Mouse (Mus musculus): ENCODE data around the gene Cse1l. TPM values are rescaled to one million over a fixed set of nuclear protein-coding genes. Genes with fewer than 3 reads are reported as not detected.
A peak's percentile ranks its signal among the peaks of the same experiment; 100 is the strongest.

Cse1l gene
- total RNA-seq (2015; ENCODE audit: low replicate concordance) (45.6 and 53.0 TPM in 2 replicates), total RNA-seq (2017; ENCODE audit: low replicate concordance) (34.1 and 51.6 TPM in 2 replicates)

- peak; percentile 88 for ATAC-seq (replicated peaks; ENCODE audit: low FRiP score, poor library complexity, severe bottlenecking)
Observed at GRCm38 (mm10) chr2:166905711-166906522, at the start of gene Cse1l. Cse1l (plus strand) TSS chr2:166906040.

- no peak for ATAC-seq (replicated peaks; ENCODE audit: low FRiP score, poor library complexity, severe bottlenecking)
Observed at GRCm38 (mm10) chr2:166856366-166856765, 49.5 kb upstream of the Cse1l start.

- ATAC-seq (replicated peaks; ENCODE audit: low FRiP score, poor library complexity, severe bottlenecking) = peak; percentile 69; the same call in 1 of the 2 replicates
Observed at GRCm38 (mm10) chr2:166857118-166857517, 48.7 kb upstream of the Cse1l start.

GRCm38 (mm10) chr2:166859214-166859613, 46.6 kb upstream of the Cse1l start:
- ATAC-seq (replicated peaks; ENCODE audit: low FRiP score, poor library complexity, severe bottlenecking) = no peak

GRCm38 (mm10) chr2:166862505-166862904, 43.3 kb upstream of the Cse1l start:
- ATAC-seq (replicated peaks; ENCODE audit: low FRiP score, poor library complexity, severe bottlenecking) = no peak

- ATAC-seq (replicated peaks; ENCODE audit: low FRiP score, poor library complexity, severe bottlenecking) = no peak
Observed at GRCm38 (mm10) chr2:166865476-166865875, 40.4 kb upstream of the Cse1l start.

- ATAC-seq (replicated peaks; ENCODE audit: low FRiP score, poor library complexity, severe bottlenecking) = no peak
Observed at GRCm38 (mm10) chr2:166870271-166870865, 35.5 kb upstream of the Cse1l start.

- no peak for ATAC-seq (replicated peaks; ENCODE audit: low FRiP score, poor library complexity, severe bottlenecking)
Observed at GRCm38 (mm10) chr2:166870899-166871298, 34.9 kb upstream of the Cse1l start.

GRCm38 (mm10) chr2:166874675-166875280, 31.1 kb upstream of the Cse1l start:
- no peak for ATAC-seq (replicated peaks; ENCODE audit: low FRiP score, poor library complexity, severe bottlenecking)

- ATAC-seq (replicated peaks; ENCODE audit: low FRiP score, poor library complexity, severe bottlenecking) = no peak
Observed at GRCm38 (mm10) chr2:166875561-166875960, 30.3 kb upstream of the Cse1l start.

- no peak for ATAC-seq (replicated peaks; ENCODE audit: low FRiP score, poor library complexity, severe bottlenecking)
Observed at GRCm38 (mm10) chr2:166876331-166876730, 29.5 kb upstream of the Cse1l start.

GRCm38 (mm10) chr2:166885066-166885465, 20.8 kb upstream of the Cse1l start:
- ATAC-seq (replicated peaks; ENCODE audit: low FRiP score, poor library complexity, severe bottlenecking) = no peak

- ATAC-seq (replicated peaks; ENCODE audit: low FRiP score, poor library complexity, severe bottlenecking) = no peak
Observed at GRCm38 (mm10) chr2:166885619-166886018, 20.2 kb upstream of the Cse1l start.

GRCm38 (mm10) chr2:166886231-166886630, 19.6 kb upstream of the Cse1l start:
- no peak for ATAC-seq (replicated peaks; ENCODE audit: low FRiP score, poor library complexity, severe bottlenecking)

- ATAC-seq (replicated peaks; ENCODE audit: low FRiP score, poor library complexity, severe bottlenecking) = no peak
Observed at GRCm38 (mm10) chr2:166887816-166888215, 18.0 kb upstream of the Cse1l start.

- no peak for ATAC-seq (replicated peaks; ENCODE audit: low FRiP score, poor library complexity, severe bottlenecking)
Observed at GRCm38 (mm10) chr2:166891366-166891880, 14.4 kb upstream of the Cse1l start.

GRCm38 (mm10) chr2:166892158-166892680, 13.6 kb upstream of the Cse1l start:
- ATAC-seq (replicated peaks; ENCODE audit: low FRiP score, poor library complexity, severe bottlenecking) = no peak

- ATAC-seq (replicated peaks; ENCODE audit: low FRiP score, poor library complexity, severe bottlenecking) = no peak
Observed at GRCm38 (mm10) chr2:166893036-166893435, 12.8 kb upstream of the Cse1l start.

- ATAC-seq (replicated peaks; ENCODE audit: low FRiP score, poor library complexity, severe bottlenecking) = no peak
Observed at GRCm38 (mm10) chr2:166896368-166896767, 9.5 kb upstream of the Cse1l start.

- no peak for ATAC-seq (replicated peaks; ENCODE audit: low FRiP score, poor library complexity, severe bottlenecking)
Observed at GRCm38 (mm10) chr2:166896974-166897373, 8.9 kb upstream of the Cse1l start.

Data from erythroblast, adult 5-6 weeks (primary cell).